Mouse (Mus musculus): ENCODE results near the gene Cdan1. TPM values are rescaled to one million over a fixed set of nuclear protein-coding genes. Genes with fewer than 3 reads are reported as not detected.

Gene Cdan1
- polyA plus RNA-seq, 1 experiment = not detected

DNA sequence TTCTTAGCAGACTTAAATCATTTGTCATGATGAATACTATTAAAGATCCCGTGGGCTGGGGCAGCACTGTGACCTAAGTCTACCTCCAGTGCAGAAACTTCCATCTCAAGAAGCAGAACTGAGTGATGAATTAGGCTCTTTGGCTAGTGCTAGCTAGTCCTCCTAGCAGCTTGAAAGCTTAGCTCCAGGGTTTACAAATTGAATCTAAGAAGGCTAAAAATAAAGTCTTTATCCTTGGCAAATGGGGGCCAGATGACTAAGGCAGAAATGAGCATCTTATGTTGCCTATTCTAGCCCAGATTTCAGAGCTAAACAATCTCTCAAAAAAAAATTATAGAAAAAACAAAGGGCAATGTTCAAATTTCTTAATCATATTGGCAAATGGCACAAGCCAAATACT is 10.8 kb upstream of the Cdan1 start:
- Histone ChIP-seq H3K4me3 (ENCODE audit: insufficient read depth, low read depth, low read length) (no peak overlapping the region), H3K4me1 (ENCODE audit: control insufficient read depth, insufficient read depth, low read length) (no peaks in the 10 kb centered on the region), H3K27ac (ENCODE audit: insufficient read depth, low read depth, low read length) (no peak overlapping the region)
- no peak for TF ChIP-seq CTCF (IDR thresholded peaks at IDR 0.05; ENCODE audit: insufficient read depth, low read depth, low read length)
- TF ChIP-seq POLR2A (IDR thresholded peaks at IDR 0.05; ENCODE audit: insufficient read depth, low read depth, low read length) = no peak
- WGBS = 74% methylated on average over 1 of the region's 1 CpGs

DNA sequence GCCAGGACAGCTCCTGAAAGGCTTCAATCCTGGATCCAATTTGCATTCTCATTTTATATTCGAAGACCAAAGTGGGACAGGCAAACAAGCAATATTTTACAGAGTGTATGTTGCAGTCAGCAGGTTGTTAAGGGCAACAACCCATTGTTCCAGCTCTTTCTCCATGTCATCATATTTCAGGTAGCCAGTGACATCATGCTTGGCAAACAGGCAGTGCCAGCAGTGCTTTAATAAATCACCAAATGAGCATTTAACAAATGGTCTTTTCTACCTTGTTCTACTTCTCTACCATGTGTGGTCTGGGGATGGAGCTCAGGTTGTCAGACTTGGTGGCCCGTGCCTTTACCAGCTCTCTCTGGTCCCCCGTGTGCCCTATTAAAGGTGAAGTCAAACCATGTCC is 8.2 kb upstream of the Cdan1 start:
- WGBS = 83% methylated on average over 3 of the region's 3 CpGs
- H3K27ac ChIP-seq (ENCODE audit: insufficient read depth, low read depth, low read length) = no peak overlapping the region
- TF ChIP-seq CTCF (IDR thresholded peaks at IDR 0.05; ENCODE audit: insufficient read depth, low read depth, low read length) = no peak
- no peak overlapping the region for H3K4me3 ChIP-seq (ENCODE audit: insufficient read depth, low read depth, low read length)
- no peaks in the 10 kb centered on the region for H3K4me1 ChIP-seq (ENCODE audit: control insufficient read depth, insufficient read depth, low read length)

DNA sequence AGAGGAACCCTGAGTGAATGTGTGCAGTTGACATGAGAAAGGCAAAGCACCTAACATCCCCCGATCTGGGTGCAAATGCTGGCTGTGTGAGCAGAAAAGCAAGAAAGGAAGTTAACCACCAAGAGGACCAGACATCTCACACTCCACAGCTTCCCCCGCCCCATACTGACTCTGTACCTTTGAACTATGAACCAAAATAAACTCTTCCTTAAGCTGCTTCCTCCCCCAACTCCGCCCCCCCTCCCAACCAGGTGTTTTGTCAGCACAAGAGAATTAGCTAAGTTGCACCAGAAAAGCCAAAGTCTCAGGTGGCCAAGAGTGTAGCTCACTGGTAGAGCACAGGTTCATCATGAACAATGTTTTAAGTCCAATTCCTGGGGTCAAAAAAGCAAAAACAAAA is 3.2 kb upstream of the Cdan1 start:
- H3K4me1 ChIP-seq (ENCODE audit: control insufficient read depth, insufficient read depth, low read length) = no peaks in the 10 kb centered on the region
- WGBS = 90% methylated on average over 3 of the region's 3 CpGs
- no peak for TF ChIP-seq CTCF (IDR thresholded peaks at IDR 0.05; ENCODE audit: insufficient read depth, low read depth, low read length)
- TF ChIP-seq POLR2A (IDR thresholded peaks at IDR 0.05; ENCODE audit: insufficient read depth, low read depth, low read length) = no peak
- no peak overlapping the region for H3K27ac ChIP-seq (ENCODE audit: insufficient read depth, low read depth, low read length)
- H3K4me3 ChIP-seq (ENCODE audit: insufficient read depth, low read depth, low read length) = no peak overlapping the region

DNA sequence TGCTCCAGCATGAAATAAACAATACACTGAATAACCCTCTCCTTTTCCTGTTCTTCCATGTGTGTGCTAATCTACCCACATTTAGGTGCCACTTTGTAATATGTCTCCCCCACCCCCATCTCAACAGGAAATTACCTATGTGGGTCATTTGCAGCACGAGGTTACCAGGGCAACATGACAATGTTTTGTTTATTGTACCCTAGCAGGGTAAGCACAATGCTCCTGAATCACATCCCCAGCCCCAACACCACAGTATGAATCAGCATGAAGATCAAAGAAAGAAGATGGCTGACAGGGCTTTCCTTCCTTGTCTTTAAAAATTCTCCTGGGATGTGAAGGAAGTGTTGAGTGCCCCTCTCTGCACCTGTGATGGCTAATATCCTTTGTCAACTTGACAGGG is 2.7 kb upstream of the Cdan1 start:
- TF ChIP-seq CTCF (IDR thresholded peaks at IDR 0.05; ENCODE audit: insufficient read depth, low read depth, low read length) (no peak), POLR2A (IDR thresholded peaks at IDR 0.05; ENCODE audit: insufficient read depth, low read depth, low read length) (no peak)
- WGBS = 20% methylated on average over 1 of the region's 1 CpGs
- H3K4me3 ChIP-seq (ENCODE audit: insufficient read depth, low read depth, low read length) = no peak overlapping the region
- H3K27ac ChIP-seq (ENCODE audit: insufficient read depth, low read depth, low read length) = no peak overlapping the region
- H3K4me1 ChIP-seq (ENCODE audit: control insufficient read depth, insufficient read depth, low read length) = no peaks in the 10 kb centered on the region

DNA sequence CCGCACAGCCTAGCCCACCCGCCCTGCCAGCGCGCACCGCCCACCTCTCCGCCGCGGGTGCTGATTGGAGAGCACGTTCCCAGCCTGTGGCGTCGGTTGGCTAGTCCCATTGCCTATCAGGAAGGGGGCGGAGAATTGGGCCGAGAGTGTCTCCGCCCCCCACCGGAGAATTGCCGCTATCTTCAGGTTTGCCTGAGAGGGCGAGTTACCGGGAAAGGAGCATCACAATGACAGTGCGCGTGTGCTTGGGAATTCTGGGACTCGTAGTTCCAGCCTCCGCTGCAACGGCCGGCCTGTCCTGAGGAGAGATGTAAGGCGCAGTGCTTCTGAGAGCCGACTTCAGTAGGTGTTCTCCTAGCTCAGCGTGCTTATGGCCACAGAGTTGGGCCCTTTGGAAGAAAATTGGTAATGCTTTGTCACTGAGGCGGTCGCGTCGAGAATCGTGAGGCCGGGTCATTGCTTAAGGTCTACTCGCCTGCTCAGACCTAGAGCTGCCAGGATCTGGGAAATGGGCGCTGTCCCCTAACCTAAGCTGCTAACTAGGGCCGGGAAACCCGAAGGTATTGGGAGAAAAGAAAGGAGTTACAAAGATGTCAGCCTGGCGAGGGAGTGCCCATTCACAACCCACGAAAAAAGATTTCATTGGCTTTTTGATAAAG is 625 bp upstream of the Cdan1 start, which contains the start of gene Ttbk2:
Gene Ttbk2, minus strand, starts transcription at position 181 of the 659 bp plus-strand sequence.
- H3K4me3 ChIP-seq (ENCODE audit: insufficient read depth, low read depth, low read length) = peak within 1 kb of the TSS; percentile 82
- no peaks in the 10 kb centered on the region for H3K4me1 ChIP-seq (ENCODE audit: control insufficient read depth, insufficient read depth, low read length)
- TF ChIP-seq CTCF (IDR thresholded peaks at IDR 0.05; ENCODE audit: insufficient read depth, low read depth, low read length) (no peak), POLR2A (IDR thresholded peaks at IDR 0.05; ENCODE audit: insufficient read depth, low read depth, low read length) (no peak; the same call in 1 of the 2 replicates)
- H3K27ac ChIP-seq (ENCODE audit: insufficient read depth, low read depth, low read length) = peak within 1 kb of the TSS; percentile 55
- 1% methylated on average over 39 of the region's 39 CpGs for WGBS

DNA sequence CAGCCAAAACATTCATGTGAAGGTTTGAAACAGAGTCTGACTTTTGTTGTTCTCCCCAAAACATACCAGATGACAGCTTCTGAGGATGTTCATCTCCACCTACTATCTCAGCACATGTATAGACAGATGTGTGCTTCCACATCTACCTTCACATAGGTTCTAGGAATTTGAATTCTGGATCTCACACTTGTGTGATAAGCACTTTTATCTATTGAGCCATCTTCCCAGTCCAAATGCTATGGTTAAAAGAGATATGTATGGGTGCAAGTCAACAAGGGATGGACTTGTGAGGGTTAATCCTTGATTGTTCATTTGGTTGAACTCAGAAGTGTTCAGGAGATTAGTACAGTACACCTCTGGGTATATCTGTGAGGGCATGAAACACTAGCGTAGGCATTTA is 4.6 kb downstream of the Cdan1 start:
- 96% methylated on average over 1 of the region's 1 CpGs for WGBS
- H3K27ac ChIP-seq (ENCODE audit: insufficient read depth, low read depth, low read length) = no peak overlapping the region
- no peak overlapping the region for H3K4me3 ChIP-seq (ENCODE audit: insufficient read depth, low read depth, low read length)
- H3K4me1 ChIP-seq (ENCODE audit: control insufficient read depth, insufficient read depth, low read length) = no peaks in the 10 kb centered on the region
- TF ChIP-seq POLR2A (IDR thresholded peaks at IDR 0.05; ENCODE audit: insufficient read depth, low read depth, low read length) (no peak), CTCF (IDR thresholded peaks at IDR 0.05; ENCODE audit: insufficient read depth, low read depth, low read length) (no peak)

DNA sequence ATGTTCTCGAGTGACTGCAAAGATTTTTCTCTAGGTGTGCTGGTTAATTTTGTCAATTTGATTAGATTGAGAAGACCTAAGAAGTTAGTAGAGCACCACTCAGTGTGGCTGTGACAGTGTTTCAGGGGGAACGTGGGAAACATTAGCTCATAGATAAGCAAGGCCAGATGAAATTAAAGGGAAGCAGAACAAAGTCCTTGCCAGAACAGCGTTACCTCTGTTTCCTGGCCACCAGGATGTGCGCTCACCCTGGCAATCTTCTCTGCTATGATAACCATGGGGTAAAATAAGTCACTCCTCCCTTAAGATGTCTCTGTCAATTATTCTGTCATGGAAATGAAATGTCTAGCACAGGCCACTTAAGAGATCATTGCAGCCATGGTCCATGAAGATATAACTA is 5.9 kb downstream of the Cdan1 start:
- no peak overlapping the region for H3K4me3 ChIP-seq (ENCODE audit: insufficient read depth, low read depth, low read length)
- no peak for TF ChIP-seq CTCF (IDR thresholded peaks at IDR 0.05; ENCODE audit: insufficient read depth, low read depth, low read length)
- TF ChIP-seq POLR2A (IDR thresholded peaks at IDR 0.05; ENCODE audit: insufficient read depth, low read depth, low read length) = no peak
- no peak overlapping the region for H3K27ac ChIP-seq (ENCODE audit: insufficient read depth, low read depth, low read length)
- WGBS = 82% methylated on average over 4 of the region's 4 CpGs
- no peaks in the 10 kb centered on the region for H3K4me1 ChIP-seq (ENCODE audit: control insufficient read depth, insufficient read depth, low read length)

DNA sequence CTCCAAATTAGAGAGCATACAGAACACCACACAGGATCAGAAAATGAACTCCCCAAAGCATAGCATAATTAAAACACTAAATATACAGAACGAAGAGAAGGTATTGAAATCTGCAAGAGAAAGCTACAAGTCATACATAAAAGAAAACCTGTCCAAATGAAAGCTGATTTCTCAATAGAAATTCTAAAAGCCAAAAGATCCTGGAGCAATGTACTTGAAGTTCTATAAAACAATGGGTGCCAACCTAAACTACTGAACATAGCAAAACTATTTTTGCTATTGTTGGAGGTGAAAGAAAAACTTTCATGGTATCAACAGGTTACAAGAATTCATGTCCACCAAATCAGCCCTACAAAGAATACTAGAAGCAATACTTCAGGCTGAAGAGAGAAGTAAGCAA is 8.7 kb downstream of the Cdan1 start:
- WGBS = 67% methylated on average over 1 of the region's 1 CpGs
- H3K4me1 ChIP-seq (ENCODE audit: control insufficient read depth, insufficient read depth, low read length) = no peaks in the 10 kb centered on the region
- H3K4me3 ChIP-seq (ENCODE audit: insufficient read depth, low read depth, low read length) = no peak overlapping the region
- TF ChIP-seq CTCF (IDR thresholded peaks at IDR 0.05; ENCODE audit: insufficient read depth, low read depth, low read length) (no peak), POLR2A (IDR thresholded peaks at IDR 0.05; ENCODE audit: insufficient read depth, low read depth, low read length) (no peak)
- H3K27ac ChIP-seq (ENCODE audit: insufficient read depth, low read depth, low read length) = no peak overlapping the region

DNA sequence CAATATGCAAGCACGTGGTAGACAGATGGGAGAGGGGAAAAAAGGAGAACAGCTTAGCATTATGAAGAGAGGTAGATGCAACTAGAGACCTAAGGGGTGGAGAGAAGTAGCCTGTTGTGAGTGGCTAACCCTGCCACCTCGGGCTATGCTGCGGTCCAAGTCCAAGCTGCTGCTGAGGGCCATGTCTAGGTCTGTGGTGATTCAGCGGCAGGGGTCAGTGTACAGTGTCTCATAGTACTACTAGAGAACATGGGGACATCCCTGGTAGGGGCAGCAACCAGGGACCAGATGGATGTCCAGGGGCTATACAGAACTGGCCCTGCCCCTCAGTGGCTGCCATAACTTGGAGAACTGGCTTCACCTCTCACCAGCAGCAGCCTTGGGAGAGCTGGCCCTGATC is 14.8 kb downstream of the Cdan1 start:
- 94% methylated on average over 4 of the region's 4 CpGs for WGBS

More for the DNA sequence above, 14.8 kb downstream of the Cdan1 start:
- H3K27ac ChIP-seq (ENCODE audit: insufficient read depth, low read depth, low read length) = no peak overlapping the region
- no peak overlapping the region for H3K4me3 ChIP-seq (ENCODE audit: insufficient read depth, low read depth, low read length)
- H3K4me1 ChIP-seq (ENCODE audit: control insufficient read depth, insufficient read depth, low read length) = no peaks in the 10 kb centered on the region
- no peak for TF ChIP-seq CTCF (IDR thresholded peaks at IDR 0.05; ENCODE audit: insufficient read depth, low read depth, low read length)
- TF ChIP-seq POLR2A (IDR thresholded peaks at IDR 0.05; ENCODE audit: insufficient read depth, low read depth, low read length) = no peak
